Mouse (Mus musculus): ENCODE data around the gene Aldh1l1. TPM values are rescaled to one million over a fixed set of nuclear protein-coding genes. Genes with fewer than 3 reads are reported as not detected.

The Aldh1l1 gene
- 1.3 and 1.5 TPM in 2 replicates for polyA plus RNA-seq (2012; rRNA removed)
- polyA plus RNA-seq (2014; fragmentation: Nextera tagmentation; extraction: Ambion mirVana), result 1.4 and 2.1 TPM in 2 replicates

GRCm38 (mm10) chr6:90486176-90486921 is at the start of gene Aldh1l1:
Gene Aldh1l1 (plus strand): TSS chr6:90486427.
- Histone ChIP-seq H3K9me3 (ENCODE audit: control insufficient read depth, low read length) (no peaks in the 10 kb centered on the region), H3K9ac (ENCODE audit: low read depth, low read length, severe bottlenecking) (no peak within 1 kb of the TSS), H3K27me3 (ENCODE audit: control insufficient read depth, insufficient read depth, low read length) (no peaks in the 10 kb centered on the region), H3K4me3 (replicated peaks; ENCODE audit: low read length) (no peak within 1 kb of the TSS), H3K36me3 (ENCODE audit: control insufficient read depth, insufficient read depth, low read length) (no peaks in the 10 kb centered on the region), H3K4me1 (ENCODE audit: control insufficient read depth, insufficient read depth, low read length) (no peaks in the 10 kb centered on the region), H3K4me2 (replicated peaks; ENCODE audit: low read depth, low read length, severe bottlenecking) (no peak within 1 kb of the TSS), H3K27ac (replicated peaks; ENCODE audit: low read depth, low read length) (no peak within 1 kb of the TSS)
- no peak for ATAC-seq (ENCODE audit: low FRiP score, low read depth)
- WGBS, result 72% methylated on average over 12 of the region's 12 CpGs
- DNase-seq (ENCODE audit: low spot score), result no peak
- TF ChIP-seq POLR2A (IDR thresholded peaks at IDR 0.05; ENCODE audit: borderline replicate concordance, extremely low read depth, insufficient read depth, insufficient read length), result no peak

GRCm38 (mm10) chr6:90437041-90437440 is 49.2 kb upstream of the Aldh1l1 start:
- 85% methylated on average over 3 of the region's 3 CpGs for WGBS
- H3K4me1 ChIP-seq (ENCODE audit: control insufficient read depth, insufficient read depth, low read length), result no peaks in the 10 kb centered on the region
- DNase-seq (ENCODE audit: low spot score) (no peak), ATAC-seq (ENCODE audit: low FRiP score, low read depth) (no peak)
- no peak overlapping the region for H3K27ac ChIP-seq (replicated peaks; ENCODE audit: low read depth, low read length)
- no peaks in the 10 kb centered on the region for H3K27me3 ChIP-seq (ENCODE audit: control insufficient read depth, insufficient read depth, low read length)
- H3K4me3 ChIP-seq (replicated peaks; ENCODE audit: low read length), result no peak overlapping the region
- no peak for TF ChIP-seq POLR2A (IDR thresholded peaks at IDR 0.05; ENCODE audit: borderline replicate concordance, extremely low read depth, insufficient read depth, insufficient read length)
- H3K9ac ChIP-seq (ENCODE audit: low read depth, low read length, severe bottlenecking), result no peak overlapping the region
- no peaks in the 10 kb centered on the region for H3K36me3 ChIP-seq (ENCODE audit: control insufficient read depth, insufficient read depth, low read length)
- no peaks in the 10 kb centered on the region for H3K9me3 ChIP-seq (ENCODE audit: control insufficient read depth, low read length)
- H3K4me2 ChIP-seq (replicated peaks; ENCODE audit: low read depth, low read length, severe bottlenecking), result no peak overlapping the region

GRCm38 (mm10) chr6:90446883-90447282 is 39.3 kb upstream of the Aldh1l1 start:
- Histone ChIP-seq H3K4me2 (replicated peaks; ENCODE audit: low read depth, low read length, severe bottlenecking) (no peak overlapping the region), H3K4me3 (replicated peaks; ENCODE audit: low read length) (no peak overlapping the region), H3K27me3 (ENCODE audit: control insufficient read depth, insufficient read depth, low read length) (no peaks in the 10 kb centered on the region), H3K27ac (replicated peaks; ENCODE audit: low read depth, low read length) (no peak overlapping the region), H3K9ac (ENCODE audit: low read depth, low read length, severe bottlenecking) (no peak overlapping the region), H3K9me3 (ENCODE audit: control insufficient read depth, low read length) (no peaks in the 10 kb centered on the region), H3K4me1 (ENCODE audit: control insufficient read depth, insufficient read depth, low read length) (no peaks in the 10 kb centered on the region), H3K36me3 (ENCODE audit: control insufficient read depth, insufficient read depth, low read length) (no peaks in the 10 kb centered on the region)
- WGBS, result 46% methylated on average over 4 of the region's 4 CpGs
- no peak for TF ChIP-seq POLR2A (IDR thresholded peaks at IDR 0.05; ENCODE audit: borderline replicate concordance, extremely low read depth, insufficient read depth, insufficient read length)
- no peak for DNase-seq (ENCODE audit: low spot score)
- no peak for ATAC-seq (ENCODE audit: low FRiP score, low read depth)

DNA sequence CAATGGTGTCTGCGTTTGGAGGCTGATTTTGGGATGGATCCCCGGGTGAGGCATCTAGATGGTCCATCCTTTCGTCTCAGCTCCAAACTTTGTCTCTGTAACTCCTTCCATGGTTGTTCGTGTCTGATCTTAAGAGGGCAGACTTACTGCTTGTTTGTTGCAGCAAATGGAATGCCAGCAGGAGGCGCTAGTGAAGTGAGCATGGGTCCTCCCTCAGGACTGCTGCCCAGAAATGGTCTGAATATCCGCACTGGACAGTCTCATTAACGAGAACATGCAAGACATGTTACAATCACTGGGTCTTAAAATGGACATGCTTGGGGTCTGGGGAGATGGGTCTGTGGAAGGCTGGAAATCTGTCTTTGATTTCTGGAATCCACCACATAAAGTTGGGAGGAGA is 36.0 kb upstream of the Aldh1l1 start:
- H3K4me1 ChIP-seq (ENCODE audit: control insufficient read depth, insufficient read depth, low read length), result no peaks in the 10 kb centered on the region
- no peaks in the 10 kb centered on the region for H3K36me3 ChIP-seq (ENCODE audit: control insufficient read depth, insufficient read depth, low read length)
- DNase-seq (ENCODE audit: low spot score) (peak; percentile 49), ATAC-seq (ENCODE audit: low FRiP score, low read depth) (no peak)
- no peaks in the 10 kb centered on the region for H3K9me3 ChIP-seq (ENCODE audit: control insufficient read depth, low read length)
- no peak overlapping the region for H3K9ac ChIP-seq (ENCODE audit: low read depth, low read length, severe bottlenecking)
- H3K27me3 ChIP-seq (ENCODE audit: control insufficient read depth, insufficient read depth, low read length), result no peaks in the 10 kb centered on the region
- no peak overlapping the region for H3K4me2 ChIP-seq (replicated peaks; ENCODE audit: low read depth, low read length, severe bottlenecking)
- no peak for TF ChIP-seq POLR2A (IDR thresholded peaks at IDR 0.05; ENCODE audit: borderline replicate concordance, extremely low read depth, insufficient read depth, insufficient read length)
- WGBS, result 24% methylated on average over 7 of the region's 7 CpGs
- H3K27ac ChIP-seq (replicated peaks; ENCODE audit: low read depth, low read length), result no peak overlapping the region
- no peak overlapping the region for H3K4me3 ChIP-seq (replicated peaks; ENCODE audit: low read length)

DNA sequence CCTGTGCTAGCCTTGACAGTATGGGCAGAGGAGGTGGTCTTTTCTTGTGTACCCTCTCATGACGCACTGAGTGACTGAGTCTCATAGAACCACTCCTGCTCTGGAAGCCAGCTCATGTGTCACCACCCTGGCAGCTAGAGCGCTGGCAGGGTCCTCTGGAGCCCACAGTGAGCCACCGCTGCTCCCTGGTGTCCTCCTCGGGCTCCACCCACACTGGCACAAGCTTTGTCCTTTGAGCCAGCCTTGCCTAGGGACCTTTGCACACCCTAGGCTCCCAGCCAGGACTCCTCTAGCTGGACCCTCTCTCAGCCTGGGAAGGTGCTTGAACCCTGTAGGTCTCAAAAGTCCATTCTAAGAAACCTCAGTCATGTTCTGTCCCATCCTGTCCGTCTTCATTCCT is 35.5 kb upstream of the Aldh1l1 start:
- no peak for TF ChIP-seq POLR2A (IDR thresholded peaks at IDR 0.05; ENCODE audit: borderline replicate concordance, extremely low read depth, insufficient read depth, insufficient read length)
- ATAC-seq (ENCODE audit: low FRiP score, low read depth) (no peak), DNase-seq (ENCODE audit: low spot score) (no peak)
- Histone ChIP-seq H3K36me3 (ENCODE audit: control insufficient read depth, insufficient read depth, low read length) (no peaks in the 10 kb centered on the region), H3K4me3 (replicated peaks; ENCODE audit: low read length) (no peak overlapping the region), H3K9ac (ENCODE audit: low read depth, low read length, severe bottlenecking) (no peak overlapping the region), H3K4me2 (replicated peaks; ENCODE audit: low read depth, low read length, severe bottlenecking) (no peak overlapping the region), H3K4me1 (ENCODE audit: control insufficient read depth, insufficient read depth, low read length) (no peaks in the 10 kb centered on the region), H3K9me3 (ENCODE audit: control insufficient read depth, low read length) (no peaks in the 10 kb centered on the region), H3K27ac (replicated peaks; ENCODE audit: low read depth, low read length) (no peak overlapping the region), H3K27me3 (ENCODE audit: control insufficient read depth, insufficient read depth, low read length) (no peaks in the 10 kb centered on the region)
- WGBS, result 69% methylated on average over 5 of the region's 5 CpGs
